Mouse (Mus musculus): ENCODE results near the gene Ect2l.

Ect2l gene

GRCm38 (mm10) chr10:18081536-18081935 is 129.2 kb downstream of the Ect2l start:
- no peak for DNase-seq (ENCODE audit: low spot score in 2 of 2)
